Mouse (Mus musculus) stomach, postnatal 0 days (tissue): ENCODE results near the gene Sh3kbp1.

Experiments used
- CTCF ChIP-seq: IDR thresholded peaks from 2 replicates; pipeline ENCODE4 v1.5.1; 2016; ENCODE audit warnings: antibody characterized with exemption, low read depth, mild to moderate bottlenecking, moderate library complexity
- EP300 ChIP-seq: optimal IDR thresholded peaks from 2 replicates; pipeline ENCODE3; 2016; ENCODE audit warnings: antibody characterized with exemption

DNA sequence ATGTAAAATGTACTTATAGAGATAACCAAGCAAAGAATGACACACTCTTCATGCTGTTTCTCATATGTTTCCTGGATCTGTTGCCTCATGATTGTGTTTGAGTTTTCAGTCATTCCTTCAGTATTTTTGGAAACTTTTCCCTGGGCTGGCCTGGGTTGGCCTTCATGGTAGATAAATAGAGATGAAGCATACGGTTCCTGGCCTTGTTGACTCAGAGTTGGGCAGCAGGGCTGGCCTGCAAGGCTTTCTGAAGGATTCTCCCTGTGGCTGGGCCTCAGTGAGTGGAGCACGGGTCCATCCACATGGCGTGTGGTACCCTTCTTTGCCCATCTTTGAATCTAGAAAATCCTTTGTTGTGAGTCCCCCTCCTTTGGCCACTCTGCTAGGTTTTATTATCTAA is 276.3 kb downstream of the Sh3kbp1 start:
- TF ChIP-seq CTCF (no peak), EP300 (no peak)
